Comparison of ENCODE assay signal across 23 mouse cellular contexts in the genomic region with DNA sequence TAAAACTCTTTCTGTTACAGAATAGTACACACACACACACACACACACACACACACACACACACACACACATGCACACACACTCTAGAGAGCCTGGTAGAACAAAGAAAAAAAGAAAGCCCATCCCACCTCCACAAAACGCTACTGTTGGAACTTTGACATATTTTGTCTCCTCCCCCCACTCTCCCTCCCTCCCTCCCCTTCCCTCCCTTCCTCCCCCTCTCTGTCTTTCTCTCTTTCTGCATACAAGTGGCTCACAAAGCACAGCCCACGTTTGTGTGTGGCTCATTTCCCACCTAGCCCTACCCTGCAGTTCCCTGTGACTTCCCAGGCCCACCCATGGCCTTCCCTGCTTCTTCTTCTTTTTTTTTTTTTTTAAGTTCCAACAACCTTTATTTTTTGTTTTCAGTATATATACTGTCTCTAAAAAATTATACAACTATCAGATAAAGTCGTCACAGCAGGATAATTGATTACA. TPM values are rescaled to one million over a fixed set of nuclear protein-coding genes. Genes with fewer than 3 reads are reported as not detected.
A peak's percentile ranks its signal among the peaks of the same experiment; 100 is the strongest.
DNase-seq lines count a peak whose midpoint lies in the region; ATAC-seq and TF ChIP-seq lines count a peak whose summit lies in the region.
"Had no signal": no experiment of that assay in that cellular context is flagged by ENCODE, and none has a peak within 500 bp of the region (broad histone marks: within the 10 kb centered on the region; RNA-seq: fewer than 3 reads in every experiment).

No protein-coding gene starts in this region.

- 30% methylated on average over 3 of the region's 3 CpGs for WGBS in hindbrain, embryonic 12.5 days
- 30% methylated on average over 3 of the region's 3 CpGs for WGBS in hindbrain, postnatal 0 days
- WGBS in stomach, embryonic 15.5 days, result 17% methylated on average over 3 of the region's 3 CpGs

- peaks cover 3% of the 10 kb centered on the region; the same call in 1 of the 2 replicates for H3K36me3 ChIP-seq in hindbrain, embryonic 12.5 days
- no peaks in the 10 kb centered on the region for H3K36me3 ChIP-seq in hindbrain, postnatal 0 days (ENCODE audit: insufficient read depth, low read length)
- H3K36me3 ChIP-seq in stomach, embryonic 15.5 days, result no peaks in the 10 kb centered on the region

- TF ChIP-seq CTCF in hindbrain, postnatal 0 days (IDR thresholded peaks at IDR 0.05; ENCODE audit: low read depth), result no peak

- H3K27me3 ChIP-seq in hindbrain, embryonic 12.5 days, result no peaks in the 10 kb centered on the region
- H3K27me3 ChIP-seq in hindbrain, postnatal 0 days (ENCODE audit: insufficient read depth, low read length), result no peaks in the 10 kb centered on the region
- no peaks in the 10 kb centered on the region for H3K27me3 ChIP-seq in stomach, embryonic 15.5 days (replicated peaks)
- H3K27me3 ChIP-seq: heart, embryonic 13.5 days; hindbrain, embryonic 13.5 days; limb, embryonic 15.5 days; lung, embryonic 15.5 days had no signal

- no peak overlapping the region for H3K4me2 ChIP-seq in hindbrain, embryonic 12.5 days (replicated peaks)
- H3K4me2 ChIP-seq in hindbrain, postnatal 0 days (ENCODE audit: low read depth, low read length), result no peak overlapping the region
- no peak overlapping the region for H3K4me2 ChIP-seq in stomach, embryonic 15.5 days
- H3K4me2 ChIP-seq: heart, embryonic 13.5 days; hindbrain, embryonic 13.5 days; limb, embryonic 15.5 days; lung, embryonic 15.5 days had no signal

- peak; percentile 38; the same call in 1 of the 2 replicates for ATAC-seq in hindbrain, embryonic 12.5 days (ENCODE audit: low FRiP score)
- ATAC-seq in hindbrain, postnatal 0 days, result no peak
- peak; percentile 9; the same call in 1 of the 2 replicates for ATAC-seq in stomach, embryonic 15.5 days (ENCODE audit: insufficient read depth, low FRiP score, low read depth)
- ATAC-seq: midbrain, embryonic 16.5 days had no signal

- H3K27ac ChIP-seq in hindbrain, embryonic 12.5 days, result no peak overlapping the region
- H3K27ac ChIP-seq in hindbrain, postnatal 0 days, result no peak overlapping the region
- H3K27ac ChIP-seq in brown adipose tissue, adult 24 weeks (replicated peaks; ENCODE audit: low read depth, low read length), result peak overlapping the region; percentile 59; the same call in 1 of the 2 replicates
- peak overlapping the region; percentile 70; the same call in 1 of the 2 replicates for H3K27ac ChIP-seq in stomach, embryonic 15.5 days
- H3K27ac ChIP-seq: heart, adult 2 months; heart, embryonic 13.5 days; hindbrain, embryonic 13.5 days; kidney, postnatal 0 days; left cerebral cortex, adult 2 months; limb, embryonic 15.5 days; lung, embryonic 15.5 days had no signal

- no peak for DNase-seq in hindbrain, postnatal 0 days (ENCODE audit: low spot score)
- DNase-seq in adipocyte (ENCODE audit: low spot score), result peak; percentile 62
- no peak for DNase-seq in cerebellum, postnatal 4 days (ENCODE audit: low spot score in 2 of 2)
- DNase-seq in right cerebral cortex, adult 2 months (ENCODE audit: low spot score in 2 of 2), result no peak
- DNase-seq: cerebellum, adult 2 months; cerebellum, postnatal 36 days; gastrocnemius, postnatal 25 days; heart, adult 2 months; kidney, adult 18-20 months; left cerebral cortex, postnatal 4 days; lung, postnatal 4 days; right cerebral cortex, postnatal 4 days had no signal

- H3K9me3 ChIP-seq in hindbrain, embryonic 12.5 days (replicated peaks), result 0 out of 2 replicates have a peak, but pooled peaks cover 3% of the 10 kb centered on the region
- no peaks in the 10 kb centered on the region for H3K9me3 ChIP-seq in hindbrain, postnatal 0 days (ENCODE audit: low read length)
- H3K9me3 ChIP-seq in stomach, embryonic 15.5 days, result no peaks in the 10 kb centered on the region
- H3K9me3 ChIP-seq: heart, embryonic 13.5 days; hindbrain, embryonic 13.5 days; limb, embryonic 15.5 days; lung, embryonic 15.5 days had no signal

- no peaks in the 10 kb centered on the region for H3K4me1 ChIP-seq in hindbrain, embryonic 12.5 days
- H3K4me1 ChIP-seq in hindbrain, postnatal 0 days (ENCODE audit: insufficient read depth, low read length), result no peaks in the 10 kb centered on the region
- peaks cover 10% of the 10 kb centered on the region for H3K4me1 ChIP-seq in brown adipose tissue, adult 24 weeks (ENCODE audit: control insufficient read depth, insufficient read depth, insufficient read length, low read length)
- 0 out of 2 replicates have a peak, but pooled peaks cover 3% of the 10 kb centered on the region for H3K4me1 ChIP-seq in stomach, embryonic 15.5 days
- H3K4me1 ChIP-seq: heart, embryonic 13.5 days; hindbrain, embryonic 13.5 days; limb, embryonic 15.5 days; lung, embryonic 15.5 days had no signal

- no peak overlapping the region for H3K4me3 ChIP-seq in hindbrain, embryonic 12.5 days
- no peak overlapping the region for H3K4me3 ChIP-seq in hindbrain, postnatal 0 days (ENCODE audit: low read length)
- 0 out of 2 replicates have a peak overlapping the region, but pooled peaks have one; percentile 13 for H3K4me3 ChIP-seq in brown adipose tissue, adult 24 weeks (ENCODE audit: insufficient read depth, low read depth, low read length)
- no peak overlapping the region for H3K4me3 ChIP-seq in stomach, embryonic 15.5 days (replicated peaks)
- H3K4me3 ChIP-seq: heart, adult 2 months; heart, embryonic 13.5 days; hindbrain, embryonic 13.5 days; left cerebral cortex, adult 2 months; limb, embryonic 15.5 days; lung, embryonic 15.5 days; myocyte had no signal

- no peak overlapping the region for H3K9ac ChIP-seq in hindbrain, embryonic 12.5 days
- no peak overlapping the region for H3K9ac ChIP-seq in hindbrain, postnatal 0 days (replicated peaks; ENCODE audit: low read length)
- no peak overlapping the region for H3K9ac ChIP-seq in stomach, embryonic 15.5 days
- H3K9ac ChIP-seq: heart, embryonic 13.5 days; hindbrain, embryonic 13.5 days; limb, embryonic 15.5 days; lung, embryonic 15.5 days had no signal

RNA-seq across cellular contexts. Expression of gene Mob4, which starts 43.6 kb away (rescaled TPM):
- 150 and 161 TPM in 2 replicates for polyA plus RNA-seq in hindbrain, embryonic 12.5 days (2016; fragmentation: Nextera tagmentation; extraction: Ambion mirVana)
- 53.6 and 62.9 TPM in 2 replicates for total RNA-seq in hindbrain, postnatal 0 days (2014; rRNA removed)
- 141 and 146 TPM in 2 replicates for polyA plus RNA-seq in hindbrain, postnatal 0 days (2015; fragmentation: Nextera tagmentation; extraction: Ambion mirVana)
- polyA plus RNA-seq in brown adipose tissue, adult 24 weeks (2012; ENCODE audit: insufficient read depth, insufficient read length, missing spikeins), result 55.4 and 55.8 TPM in 2 replicates
- 144 and 156 TPM in 2 replicates for polyA plus RNA-seq in stomach, embryonic 15.5 days (2015; fragmentation: Nextera tagmentation; extraction: Ambion mirVana)

RNA-seq across cellular contexts. Expression of gene Rftn2, which starts 52.0 kb away (rescaled TPM):
- 13.0 and 13.6 TPM in 2 replicates for polyA plus RNA-seq in hindbrain, embryonic 12.5 days (2016; fragmentation: Nextera tagmentation; extraction: Ambion mirVana)
- 11.2 and 14.2 TPM in 2 replicates for total RNA-seq in hindbrain, postnatal 0 days (2014; rRNA removed)
- polyA plus RNA-seq in hindbrain, postnatal 0 days (2015; fragmentation: Nextera tagmentation; extraction: Ambion mirVana), result 14.9 and 19.9 TPM in 2 replicates
- 1.5 and 2.3 TPM in 2 replicates for polyA plus RNA-seq in brown adipose tissue, adult 24 weeks (2012; ENCODE audit: insufficient read depth, insufficient read length, missing spikeins)
- polyA plus RNA-seq in stomach, embryonic 15.5 days (2015; fragmentation: Nextera tagmentation; extraction: Ambion mirVana), result 8.6 and 9.0 TPM in 2 replicates

Comparison
In these comparisons a context has a peak if more than half of its experiments do, and no peak if none do; other contexts are left out.
1. H3K27ac ChIP-seq: peak in brown adipose tissue, adult 24 weeks (single experiment) and stomach, embryonic 15.5 days (single experiment); none in hindbrain, embryonic 12.5 days (single experiment) and hindbrain, postnatal 0 days (single experiment).